Mouse (Mus musculus) kidney, postnatal 0 days (tissue): Measurements from ENCODE around the gene Itga4. TPM values are rescaled to one million over a fixed set of nuclear protein-coding genes. Genes with fewer than 3 reads are reported as not detected.

ENCODE experiments used
- ATAC-seq: fragments of 200-750 bp; cut with Nextera tagmentation; replicated peaks from 2 replicates; pipeline ENCODE4 v1.8.0; 2017; ENCODE audit warnings: low read depth, moderate number of reproducible peaks, moderate TSS enrichment, moderate library complexity; ENCODE audit not compliant: low FRiP score
- DNase-seq: peaks from one replicate; pipeline ENCODE4 v3.0.0-alpha.2; 2016; ENCODE audit warnings: low spot score
- H3K27ac ChIP-seq: fragments of 300-500 bp; sonication (generic); 2 replicates; pipeline ENCODE4 v1.5.1; 2014; ENCODE audit warnings: mild to moderate bottlenecking
- H3K27me3 ChIP-seq: fragments of 300-500 bp; sonication (generic); 2 replicates; pipeline ENCODE4 v1.6.1; 2014; ENCODE audit warnings: low read length, mixed read lengths; ENCODE audit not compliant: insufficient read depth
- H3K36me3 ChIP-seq: fragments of 300-500 bp; sonication (generic); 2 replicates; pipeline ENCODE4 v1.6.1; 2014; ENCODE audit warnings: low read length, mixed read lengths; ENCODE audit not compliant: insufficient read depth
- H3K4me1 ChIP-seq: fragments of 300-500 bp; sonication (generic); replicated peaks from 2 replicates; pipeline ENCODE4 v1.6.1; 2014; ENCODE audit warnings: antibody characterized with exemption, low read length, mixed read lengths; ENCODE audit not compliant: insufficient read depth
- H3K4me2 ChIP-seq: fragments of 300-500 bp; sonication (generic); 2 replicates; pipeline ENCODE4 v1.6.1; 2014; ENCODE audit warnings: mild to moderate bottlenecking, low read length, moderate library complexity, mixed read lengths
- H3K4me3 ChIP-seq: fragments of 300-500 bp; sonication (generic); replicated peaks from 2 replicates; pipeline ENCODE4 v1.5.1; 2014; ENCODE audit warnings: low read depth, low read length
- H3K9ac ChIP-seq: fragments of 300-500 bp; sonication (generic); 2 replicates; pipeline ENCODE4 v1.6.1; 2014; ENCODE audit warnings: low read depth, low read length
- H3K9me3 ChIP-seq: fragments of 300-500 bp; sonication (generic); replicated peaks from 2 replicates; pipeline ENCODE4 v1.6.1; 2016; ENCODE audit warnings: low read length, inconsistent platforms, mixed read lengths
- CTCF ChIP-seq: IDR thresholded peaks from 2 replicates; pipeline ENCODE4 v1.5.1; 2016; ENCODE audit warnings: antibody characterized with exemption, low read depth, mild to moderate bottlenecking, moderate library complexity
- WGBS: fragments of 180-500 bp; shearing (Covaris S2); extraction: QIAGEN DNeasy Blood & Tissue Kit; methylation state at CpG from one replicate; pipeline ENCODE4 v1.1.7; 2014; 5-methylcytosine and 5-hydroxymethylcytosine counted together
- polyA plus RNA-seq: library from polyadenylated mRNA; unstranded; fragments of >200 nt; fragmentation: Nextera tagmentation; extraction: Ambion mirVana; gene quantifications from 2 replicates; pipeline ENCODE4 v1.2.1, GENCODE M21; 2015

Gene Itga4
- polyA plus RNA-seq, 1 experiment from 2014 or later: 1.8 TPM

DNA sequence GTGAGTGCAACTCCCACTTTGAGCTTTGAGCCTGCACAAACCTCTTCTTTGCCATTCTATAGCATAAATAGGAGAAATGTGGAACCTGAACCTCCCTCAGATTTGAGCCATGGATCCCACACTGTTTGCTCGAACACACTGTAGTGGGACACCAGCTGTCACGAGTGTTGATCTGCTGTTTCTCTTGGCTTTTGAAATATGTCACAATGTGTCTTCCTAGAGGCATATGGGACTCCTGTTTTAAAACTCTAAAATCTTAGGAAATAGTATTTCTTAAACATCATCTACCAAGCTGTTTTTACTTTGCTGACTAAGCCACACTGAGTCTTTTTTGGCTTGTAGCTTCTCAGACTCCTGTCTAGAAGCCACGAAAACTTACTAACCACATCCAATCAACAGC lies 102.6 kb downstream of the Itga4 start:
- Histone ChIP-seq H3K4me2 (no peak overlapping the region), H3K27me3 (no peaks in the 10 kb centered on the region), H3K36me3 (no peaks in the 10 kb centered on the region), H3K27ac (no peak overlapping the region), H3K4me1 (no peaks in the 10 kb centered on the region), H3K9me3 (no peaks in the 10 kb centered on the region), H3K4me3 (no peak overlapping the region), H3K9ac (no peak overlapping the region)
- DNase-seq: no peak
- WGBS: 85% methylated on average over 3 of the region's 3 CpGs
- no peak for ATAC-seq
- TF ChIP-seq CTCF: no peak

DNA sequence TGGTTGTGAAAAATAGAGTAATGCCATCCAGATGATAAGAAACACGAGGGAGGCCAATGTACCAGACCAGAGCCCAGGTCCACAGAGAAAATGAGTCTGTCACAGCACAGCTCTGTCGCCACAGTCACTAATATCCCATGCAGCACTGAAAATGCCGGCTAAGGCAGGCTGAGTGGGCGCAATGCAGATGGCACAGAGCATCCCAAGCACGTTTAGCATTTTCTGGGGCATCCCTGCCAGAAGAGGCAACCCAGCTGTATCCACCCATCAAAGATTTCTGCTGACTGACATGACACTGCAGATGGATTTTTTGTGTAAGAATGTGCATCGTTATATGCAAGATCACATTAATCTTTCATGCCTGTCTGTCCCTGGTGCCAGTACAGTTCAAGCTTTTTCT lies 106.8 kb downstream of the Itga4 start:
- Histone ChIP-seq H3K9ac (no peak overlapping the region), H3K4me3 (no peak overlapping the region), H3K36me3 (no peaks in the 10 kb centered on the region), H3K4me1 (no peaks in the 10 kb centered on the region), H3K9me3 (no peaks in the 10 kb centered on the region), H3K27me3 (no peaks in the 10 kb centered on the region), H3K27ac (no peak overlapping the region), H3K4me2 (no peak overlapping the region)
- ATAC-seq (no peak), DNase-seq (no peak)
- WGBS: 74% methylated on average over 6 of the region's 6 CpGs
- no peak for TF ChIP-seq CTCF

DNA sequence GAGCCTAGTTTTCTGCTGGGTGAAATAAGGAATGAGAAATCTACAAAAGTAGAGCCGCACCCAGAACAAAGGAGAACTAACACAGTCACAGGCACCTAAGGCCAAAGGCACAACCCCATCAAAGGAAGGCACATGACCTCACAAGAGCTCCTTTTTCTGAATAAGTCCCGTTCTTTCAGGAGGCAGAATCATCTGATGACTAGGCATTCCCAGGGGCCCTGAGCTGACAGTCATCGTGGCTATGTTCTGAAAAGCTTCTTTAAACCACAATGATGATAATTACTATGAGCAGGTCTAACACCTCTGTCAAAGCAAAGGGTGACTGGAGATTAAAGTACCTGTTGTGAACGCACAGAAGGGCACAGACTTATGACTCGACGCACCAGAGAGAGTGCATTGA lies 108.7 kb downstream of the Itga4 start:
- ATAC-seq (no peak), DNase-seq (no peak)
- no peaks in the 10 kb centered on the region for H3K36me3 ChIP-seq
- H3K4me2 ChIP-seq: no peak overlapping the region
- no peak for TF ChIP-seq CTCF
- H3K27ac ChIP-seq: no peak overlapping the region
- no peaks in the 10 kb centered on the region for H3K4me1 ChIP-seq
- no peaks in the 10 kb centered on the region for H3K9me3 ChIP-seq
- H3K4me3 ChIP-seq: no peak overlapping the region
- WGBS: 72% methylated on average over 6 of the region's 6 CpGs
- H3K27me3 ChIP-seq: no peaks in the 10 kb centered on the region
- H3K9ac ChIP-seq: no peak overlapping the region

DNA sequence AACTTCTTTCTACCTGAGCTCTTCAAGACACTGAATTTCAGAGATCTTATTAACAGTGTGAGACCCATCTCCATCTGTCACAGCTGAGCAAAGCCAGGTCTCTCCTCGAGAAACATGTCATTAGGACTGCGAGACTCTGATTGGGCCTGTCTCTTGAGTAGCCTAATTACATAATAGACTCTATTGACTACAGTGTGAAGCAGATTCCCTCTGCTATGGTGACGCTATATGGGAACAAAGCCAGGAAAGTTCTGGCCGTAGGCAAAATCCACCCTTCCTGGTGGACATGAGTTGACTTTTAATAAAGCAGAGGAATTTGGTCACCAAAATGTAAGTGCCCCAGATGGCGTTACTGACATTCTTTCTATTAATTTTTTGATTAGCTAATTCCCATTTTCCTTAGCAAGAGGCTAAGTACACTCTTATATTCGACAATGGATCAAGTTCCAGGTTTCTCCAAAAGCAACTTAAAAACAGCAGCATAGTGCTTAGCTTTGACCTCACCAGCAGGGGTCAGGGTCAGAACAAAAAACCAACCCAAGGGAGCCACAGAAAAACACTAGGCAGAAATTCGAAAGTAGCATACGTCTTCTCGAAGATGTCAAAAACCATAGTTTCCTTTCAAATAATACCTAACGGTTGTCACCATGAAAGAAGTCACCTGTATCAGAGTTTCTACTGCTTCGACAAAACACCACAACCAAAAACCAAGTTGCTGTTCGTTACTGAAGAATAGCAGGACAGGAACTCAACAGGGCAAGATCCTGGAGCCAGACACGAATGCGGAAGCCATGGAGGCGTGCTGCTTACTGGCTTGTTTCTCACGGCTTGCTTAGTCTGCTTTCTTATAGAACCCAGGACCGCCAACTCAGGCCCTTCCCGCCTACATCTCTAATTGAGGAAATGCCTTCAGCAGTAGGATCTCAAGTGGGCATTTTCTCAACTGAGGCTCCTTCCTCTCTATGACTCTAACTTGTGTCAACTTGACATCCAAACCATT lies 112.5 kb downstream of the Itga4 start:
- H3K4me3 ChIP-seq: no peak overlapping the region
- no peak for DNase-seq
- no peak for ATAC-seq
- WGBS: 80% methylated on average over 18 of the region's 18 CpGs
- no peak overlapping the region for H3K27ac ChIP-seq
- no peaks in the 10 kb centered on the region for H3K27me3 ChIP-seq
- no peaks in the 10 kb centered on the region for H3K36me3 ChIP-seq
- no peak overlapping the region for H3K9ac ChIP-seq
- no peaks in the 10 kb centered on the region for H3K4me1 ChIP-seq
- peak; percentile 54 for TF ChIP-seq CTCF
- H3K9me3 ChIP-seq: no peaks in the 10 kb centered on the region
- H3K4me2 ChIP-seq: no peak overlapping the region

DNA sequence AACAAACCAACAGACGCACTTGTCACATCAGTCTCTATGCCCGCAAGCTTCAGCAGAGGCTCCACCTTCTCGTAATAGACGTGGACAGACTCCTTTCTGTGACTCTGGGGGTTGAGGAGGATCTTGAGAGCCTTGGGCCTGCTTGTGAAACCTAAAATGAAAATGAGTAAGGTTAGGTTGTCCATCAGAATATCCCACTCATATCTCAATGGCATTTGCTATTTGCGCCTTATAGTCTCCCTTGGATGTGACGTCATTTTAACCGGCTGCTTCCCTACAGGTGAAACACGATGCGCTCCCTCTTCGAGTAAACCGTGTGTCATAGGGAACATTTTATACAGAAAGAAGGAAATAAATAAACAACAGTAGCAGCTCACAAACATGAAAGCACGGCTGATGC lies 113.4 kb downstream of the Itga4 start:
- H3K9me3 ChIP-seq: no peaks in the 10 kb centered on the region
- DNase-seq (no peak), ATAC-seq (no peak)
- no peak overlapping the region for H3K4me3 ChIP-seq
- no peak overlapping the region for H3K4me2 ChIP-seq
- no peaks in the 10 kb centered on the region for H3K36me3 ChIP-seq
- no peak for TF ChIP-seq CTCF
- no peaks in the 10 kb centered on the region for H3K4me1 ChIP-seq
- no peak overlapping the region for H3K27ac ChIP-seq
- no peak overlapping the region for H3K9ac ChIP-seq
- H3K27me3 ChIP-seq: no peaks in the 10 kb centered on the region
- 79% methylated on average over 12 of the region's 12 CpGs for WGBS

DNA sequence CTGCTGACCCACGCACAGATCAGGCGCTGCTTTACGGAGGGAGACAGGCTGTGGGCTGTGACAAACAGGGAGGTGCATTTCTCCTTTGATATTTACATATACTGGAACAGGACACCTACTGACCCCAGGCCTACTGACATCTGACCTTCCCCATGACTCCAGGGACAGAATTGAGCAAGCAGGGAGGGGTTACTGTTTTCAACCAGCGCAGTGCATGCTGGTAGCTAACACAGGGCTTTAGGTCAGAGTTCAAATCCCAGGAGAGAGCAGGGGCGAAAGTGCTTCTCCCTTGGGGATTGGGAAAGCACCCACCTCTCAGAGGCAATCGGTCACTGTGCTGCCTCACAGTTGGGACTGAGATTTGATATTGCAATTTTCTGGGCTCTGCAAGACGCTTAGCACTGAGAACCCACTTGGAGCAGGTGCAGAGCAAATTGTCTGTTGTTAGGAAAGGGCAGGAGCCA lies 113.9 kb downstream of the Itga4 start:
- 48% methylated on average over 7 of the region's 7 CpGs for WGBS
- no peaks in the 10 kb centered on the region for H3K27me3 ChIP-seq
- TF ChIP-seq CTCF: no peak
- DNase-seq (no peak), ATAC-seq (no peak; the same call in 1 of the 2 replicates)
- H3K4me2 ChIP-seq: no peak overlapping the region
- no peak overlapping the region for H3K27ac ChIP-seq
- no peaks in the 10 kb centered on the region for H3K9me3 ChIP-seq
- no peaks in the 10 kb centered on the region for H3K4me1 ChIP-seq
- H3K36me3 ChIP-seq: no peaks in the 10 kb centered on the region
- no peak overlapping the region for H3K4me3 ChIP-seq
- no peak overlapping the region for H3K9ac ChIP-seq
